Mouse (Mus musculus): ENCODE results near the gene Ergic2.
"Not testable (repeated sequence)": the region's sequence is repeated elsewhere in the genome, so short reads cannot be mapped to it uniquely, and the experiment has no call there.

Gene Ergic2

DNA sequence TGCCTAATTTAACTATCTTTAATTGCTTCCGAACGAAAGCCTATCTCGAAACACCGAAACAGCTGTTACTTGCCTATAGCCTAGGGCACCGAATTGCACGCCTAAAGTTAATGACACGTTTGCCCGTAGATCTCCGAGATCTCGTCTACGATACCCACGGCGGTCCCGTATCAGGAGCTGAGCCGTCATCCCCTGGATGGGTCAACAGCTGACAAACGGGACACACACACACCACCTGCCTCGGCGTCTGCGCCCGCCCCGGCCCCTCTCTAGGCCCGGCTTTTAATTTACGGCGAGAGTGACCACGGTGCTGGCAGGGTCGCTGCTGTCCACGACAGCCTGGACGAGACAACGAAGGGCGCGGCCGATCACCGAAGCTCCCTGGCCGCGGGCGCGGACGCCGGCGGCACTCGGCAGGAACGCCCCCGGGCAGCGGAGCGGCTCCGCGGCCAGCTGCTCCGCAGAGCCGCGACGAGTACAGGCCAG is 740 bp downstream of the Ergic2 start:
- peak; percentile 53 for DNase-seq (ENCODE audit: low read depth, low spot score)

DNA sequence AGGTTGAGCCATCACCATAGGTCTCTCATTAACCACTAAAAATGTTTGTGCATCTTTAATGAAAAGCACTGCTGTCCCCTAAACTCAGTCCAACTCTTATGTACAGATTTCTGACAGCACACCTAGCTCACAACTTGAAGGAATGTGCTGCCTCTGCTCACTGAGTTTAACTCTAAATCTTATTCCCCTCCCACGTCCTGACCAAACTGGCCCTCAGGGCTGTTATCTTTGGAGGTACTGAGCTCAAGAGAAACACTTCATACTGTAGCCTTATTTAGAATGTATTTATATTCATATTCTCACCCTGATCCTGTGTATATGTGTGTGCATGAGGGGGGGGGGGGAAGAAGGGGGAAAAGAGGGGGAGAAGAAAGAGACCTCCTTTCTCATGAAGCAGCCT is 4.7 kb downstream of the Ergic2 start:
- no peak for DNase-seq (ENCODE audit: low read depth, low spot score)

- DNase-seq (ENCODE audit: low read depth, low spot score): no peak
These were observed 7.0 kb downstream of the Ergic2 start for GRCm38 (mm10) chr6:148205134-148205533.

- no peak for DNase-seq (ENCODE audit: low read depth, low spot score)
These were observed 12.4 kb downstream of the Ergic2 start for GRCm38 (mm10) chr6:148199729-148200128.

GRCm38 (mm10) chr6:148199177-148199576 is 13.0 kb downstream of the Ergic2 start:
- no peak for DNase-seq (ENCODE audit: low read depth, low spot score)

- no peak for DNase-seq (ENCODE audit: low read depth, low spot score)
These were observed 18.0 kb downstream of the Ergic2 start for GRCm38 (mm10) chr6:148193972-148194701.

DNA sequence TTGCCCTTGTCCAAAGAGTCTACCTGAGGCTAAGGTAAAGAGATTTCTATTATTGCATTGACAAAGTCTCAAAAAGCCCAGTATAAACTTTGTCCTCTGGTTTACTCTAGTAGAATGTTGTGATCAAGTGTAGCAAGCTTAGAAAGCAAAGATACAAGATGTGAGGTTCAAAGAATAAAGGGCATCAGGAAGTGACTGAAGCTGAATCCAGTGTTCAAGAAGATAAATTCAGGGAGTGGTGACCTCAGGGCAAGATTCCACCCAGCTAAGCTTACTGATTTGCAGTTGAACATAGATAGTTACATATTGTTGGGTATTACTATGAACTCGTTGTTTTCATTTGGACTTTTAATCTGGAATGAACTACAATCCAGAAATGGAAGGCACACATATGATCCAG is 26.5 kb downstream of the Ergic2 start:
- no peak for DNase-seq (ENCODE audit: low read depth, low spot score)

DNA sequence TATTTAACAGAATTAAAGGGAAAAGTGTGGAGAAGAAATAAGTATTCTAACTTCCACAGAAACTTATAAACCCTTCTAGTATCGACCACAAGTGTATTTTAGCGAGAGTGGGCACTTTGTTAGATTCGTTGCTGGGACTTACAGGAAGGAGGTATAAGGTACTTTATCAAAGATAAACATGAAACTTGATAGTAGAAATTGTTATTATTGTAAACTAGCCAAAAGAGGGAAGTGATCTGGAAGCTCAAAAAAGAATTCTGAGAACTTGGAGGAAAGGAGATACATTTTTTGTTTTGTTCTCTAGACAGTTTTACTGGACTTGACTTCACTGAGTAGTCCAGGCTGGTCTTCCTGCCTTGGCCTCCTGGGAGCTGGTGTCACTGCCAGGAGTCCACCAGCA is 39.3 kb downstream of the Ergic2 start:
- DNase-seq (ENCODE audit: low read depth, low spot score): no peak

GRCm38 (mm10) chr6:148152305-148152704 is 59.9 kb downstream of the Ergic2 start:
- DNase-seq (ENCODE audit: low read depth, low spot score): not testable (repeated sequence)

DNA sequence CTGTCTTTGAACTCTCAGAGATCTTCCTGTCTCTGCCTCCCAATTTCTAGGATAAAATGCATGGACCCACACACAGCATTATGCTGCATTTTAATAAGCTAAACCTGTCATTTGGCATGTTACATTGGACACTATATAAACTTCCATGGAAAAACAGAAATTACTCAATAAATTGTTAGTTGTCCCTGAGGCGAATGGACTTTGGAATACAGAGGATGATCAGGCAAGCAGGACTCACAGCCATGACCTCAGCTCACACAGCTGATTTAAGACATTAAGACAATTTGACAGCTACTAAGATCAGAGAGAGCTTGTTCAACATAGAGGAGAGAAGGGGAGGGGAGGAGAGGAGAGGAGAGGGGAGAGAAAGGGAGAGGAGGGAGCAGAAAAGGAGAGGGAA is 69.8 kb downstream of the Ergic2 start:
- DNase-seq (ENCODE audit: low read depth, low spot score): no peak

DNA sequence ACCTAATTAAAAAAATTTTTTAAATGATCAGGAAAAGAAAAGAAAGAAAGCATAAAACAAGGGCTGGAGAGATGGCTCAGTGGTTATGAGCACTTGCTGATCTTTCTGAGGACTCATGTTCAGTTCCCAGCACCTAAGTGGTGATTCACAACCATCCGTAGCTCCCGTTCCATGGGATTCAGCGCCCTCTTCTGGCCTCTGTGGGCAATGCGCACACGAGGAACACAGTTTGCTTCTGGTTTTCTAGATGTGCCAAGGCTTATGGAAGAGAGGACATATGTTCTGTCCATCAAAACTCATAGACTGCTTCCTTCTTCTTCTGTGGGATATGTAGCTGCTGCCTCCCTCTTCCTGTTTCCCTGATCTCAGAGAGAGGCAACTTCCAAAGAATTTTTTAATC is 70.3 kb downstream of the Ergic2 start:
- DNase-seq (ENCODE audit: low read depth, low spot score): no peak

GRCm38 (mm10) chr6:148139288-148139995 is 72.7 kb downstream of the Ergic2 start:
- DNase-seq (ENCODE audit: low read depth, low spot score): no peak

DNA sequence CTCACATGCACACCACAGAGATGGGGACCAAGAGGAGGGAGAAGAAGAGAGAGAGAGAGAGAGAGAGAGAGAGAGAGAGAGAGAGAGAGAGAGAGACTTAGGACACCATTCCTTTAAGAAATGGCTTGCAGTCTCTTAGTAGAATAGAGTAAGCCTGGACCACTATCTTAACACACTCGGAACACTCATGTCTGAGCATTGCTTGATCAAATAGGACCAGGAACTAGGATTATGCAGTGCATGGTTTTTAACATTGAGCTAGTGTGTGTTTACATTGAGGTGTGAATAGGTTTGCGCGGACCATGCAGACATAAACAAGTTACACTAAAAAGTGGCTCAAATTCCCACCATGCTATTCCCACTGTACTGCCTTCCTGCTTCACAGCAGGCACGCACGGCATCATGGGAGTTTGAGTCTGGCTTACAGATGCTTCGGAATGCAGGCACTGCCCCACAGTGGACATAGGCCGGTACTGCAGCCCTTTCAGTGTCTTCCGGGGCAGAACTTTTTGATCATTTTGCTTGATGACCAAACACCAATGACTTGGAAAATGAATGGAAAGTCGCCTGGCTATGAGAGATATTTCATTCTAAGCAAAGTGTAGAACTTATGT is 76.3 kb downstream of the Ergic2 start:
- peak; percentile 86 for DNase-seq (ENCODE audit: low read depth, low spot score)

GRCm38 (mm10) chr6:148133536-148133935 is 78.6 kb downstream of the Ergic2 start:
- no peak for DNase-seq (ENCODE audit: low read depth, low spot score)

DNA sequence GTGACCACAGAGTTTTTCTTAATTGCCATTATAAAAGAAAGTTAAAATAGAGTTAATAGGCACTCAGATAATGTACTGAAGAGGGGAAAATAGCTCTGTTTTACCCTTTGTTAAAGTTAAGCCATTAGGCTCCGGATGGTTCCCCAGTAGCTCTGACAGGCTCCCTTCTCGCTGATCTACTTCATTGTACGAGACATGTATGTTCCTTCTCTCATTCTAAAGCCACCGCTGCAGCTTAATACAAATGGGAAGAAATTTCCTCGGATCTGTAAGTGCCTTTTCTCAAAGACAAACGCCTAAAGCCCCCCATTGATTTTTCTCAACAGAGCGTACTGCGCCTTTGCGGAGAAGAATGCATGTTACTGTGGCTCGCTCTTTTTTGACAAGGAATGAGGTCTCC is 79.9 kb downstream of the Ergic2 start:
- DNase-seq (ENCODE audit: low read depth, low spot score): no peak

Measured in mesoderm, embryonic 11.5 days (tissue).